Mouse (Mus musculus) G1E (cell line): Measurements from ENCODE around the gene Rnps1.

Source experiments
- CTCF ChIP-seq: IDR thresholded peaks from 2 replicates; pipeline ENCODE4 v1.5.1; 2012; ENCODE audit warnings: low read depth, low read length, inconsistent platforms, mixed read lengths
- GATA1 ChIP-seq: IDR thresholded peaks from 2 replicates; pipeline ENCODE4 v1.6.1; 2012; ENCODE audit warnings: borderline replicate concordance, low read length, inconsistent platforms, mixed read lengths
- GATA2 ChIP-seq: IDR thresholded peaks from 2 replicates; pipeline ENCODE4 v1.6.1; 2012; ENCODE audit warnings: low read depth, low read length, inconsistent platforms, borderline replicate concordance
- POLR2AphosphoS5 ChIP-seq: IDR thresholded peaks from 2 replicates; pipeline ENCODE4 v1.6.1; 2012; ENCODE audit warnings: low read depth, low read length, inconsistent platforms; ENCODE audit not compliant: insufficient replicate concordance
- TAL1 ChIP-seq: conservative IDR thresholded peaks from 2 replicates; pipeline ENCODE4 v1.6.1; 2012; ENCODE audit warnings: low read depth, low read length, inconsistent platforms, mixed read lengths

DNA sequence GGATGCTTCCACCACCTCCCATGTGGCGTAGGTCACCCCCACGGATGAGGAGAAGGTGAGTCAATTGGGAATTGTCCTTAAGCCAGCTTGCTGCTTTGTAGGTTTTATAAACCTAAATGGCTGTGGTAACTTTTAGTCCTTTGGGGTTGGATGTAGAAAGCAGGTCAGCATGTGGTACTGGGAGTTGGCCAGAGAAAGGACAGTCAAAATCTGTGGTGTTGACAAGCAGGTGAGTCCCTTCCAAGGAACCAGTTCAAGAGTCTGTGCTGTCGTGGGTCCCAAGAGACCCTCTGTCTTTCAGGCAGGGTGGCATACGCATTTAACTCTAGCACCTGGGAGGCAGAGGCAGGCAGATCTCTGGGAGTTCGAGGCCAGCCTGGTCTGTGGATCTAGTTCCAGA, 10.1 kb downstream of the Rnps1 start:
- no peak for TF ChIP-seq CTCF
- no peak for TF ChIP-seq TAL1
- TF ChIP-seq GATA2: no peak
- no peak for TF ChIP-seq GATA1
- TF ChIP-seq POLR2AphosphoS5: no peak
